Mouse (Mus musculus) heart, adult 2 months (tissue): ENCODE measurements around the gene 1500011B03Rik.
"Not testable (repeated sequence)": the region's sequence is repeated elsewhere in the genome, so short reads cannot be mapped to it uniquely, and the experiment has no call there.

ENCODE experiments used
- CTCF ChIP-seq: fragments of 200-600 bp; IDR thresholded peaks from 2 replicates; pipeline ENCODE4 v1.8.1; 2022; ENCODE audit warnings: antibody characterized with exemption, mild to moderate bottlenecking, moderate library complexity
- POLR2A ChIP-seq: fragments of 200-500 bp; IDR thresholded peaks from 2 replicates; pipeline ENCODE4 v1.6.1; 2011; ENCODE audit warnings: mild to moderate bottlenecking, low read depth, low read length, control low read depth; ENCODE audit not compliant: insufficient read depth

GRCm38 (mm10) chr5:114840481-114840880 is 17.2 kb upstream of the 1500011B03Rik start:
- TF ChIP-seq CTCF, POLR2A: not testable (repeated sequence)
